Mouse (Mus musculus): ENCODE measurements at regions not wholly inside any gene's neighbourhood (a gene's known extent, or its start where the extent isn't known, plus 50 kb on each side); places are given as distances from the start of the nearest gene placed in this dataset.

DNA sequence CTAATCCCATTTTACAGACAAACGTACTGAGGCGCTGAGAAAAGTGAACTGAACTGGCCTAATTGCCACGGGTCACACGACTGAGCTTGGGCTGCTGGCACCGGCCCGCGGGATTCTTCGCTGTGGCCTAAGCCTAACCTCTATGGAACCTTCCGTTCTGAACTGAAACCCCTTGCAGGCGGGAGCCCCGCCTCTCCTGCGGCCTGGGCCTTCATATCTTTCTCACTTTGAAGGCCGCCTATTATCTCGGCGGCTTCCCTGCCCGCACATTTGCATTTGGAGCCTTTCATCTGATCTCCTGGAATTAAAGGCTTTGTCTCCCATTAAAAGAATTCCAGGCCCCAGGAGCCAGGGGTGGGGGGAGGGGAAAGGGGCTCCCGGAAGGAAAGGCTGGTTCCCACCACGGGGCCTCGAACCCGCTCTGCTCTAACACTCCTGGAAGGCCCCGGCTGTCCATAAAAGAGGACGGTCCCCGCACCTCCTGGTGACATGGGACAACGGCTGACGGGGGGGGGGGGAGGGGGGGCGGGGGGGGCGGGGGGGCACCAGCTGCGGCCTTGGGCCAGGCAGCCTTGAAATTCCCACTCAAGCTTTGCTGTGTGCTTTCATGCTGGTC is 122.9 kb upstream of the Pja1 start:
- no peak for DNase-seq (ENCODE audit: low spot score in 2 of 2)

DNA sequence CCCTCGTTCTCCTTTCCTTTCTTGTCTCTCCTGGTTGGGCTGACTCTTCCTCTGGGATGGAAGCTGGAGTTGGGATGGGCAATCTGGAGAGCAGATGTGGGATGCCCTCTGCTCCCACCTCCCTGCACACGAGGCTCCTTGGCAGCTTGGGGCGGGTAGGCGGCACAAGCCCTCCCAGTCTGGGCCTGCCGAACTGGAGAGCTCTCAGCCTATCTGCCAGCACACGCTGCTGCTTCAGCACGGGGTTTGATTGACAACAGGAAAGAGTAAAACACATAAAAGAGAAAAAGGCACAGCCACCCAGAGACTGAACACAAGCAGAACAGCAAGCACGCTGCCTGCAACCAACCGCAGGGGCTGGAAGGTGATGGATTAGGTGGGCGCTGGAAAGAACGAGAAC is 121.9 kb upstream of the Pja1 start:
- DNase-seq (ENCODE audit: low spot score in 2 of 2): no peak

DNA sequence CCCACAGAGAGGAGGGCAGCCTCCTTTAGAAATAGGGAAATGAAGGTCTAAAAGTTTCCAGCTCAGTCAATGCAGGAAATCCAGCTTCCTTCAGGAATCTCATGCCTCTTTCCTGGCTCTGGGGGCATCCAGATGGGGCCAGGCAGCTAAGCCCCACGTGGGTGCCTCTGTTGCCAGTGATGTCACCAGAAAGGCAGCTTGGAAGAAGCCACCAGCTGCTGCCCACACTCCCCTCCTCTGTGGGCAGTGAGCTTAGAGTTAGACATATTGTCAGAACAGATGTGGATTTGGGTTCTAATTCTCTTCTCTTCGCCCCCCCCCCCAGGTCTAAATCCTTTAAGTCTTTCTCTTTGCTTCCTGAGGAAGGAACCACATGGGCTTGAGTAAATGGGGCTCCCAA is 116.2 kb upstream of the Pja1 start:
- DNase-seq (ENCODE audit: low spot score in 2 of 2): no peak

DNA sequence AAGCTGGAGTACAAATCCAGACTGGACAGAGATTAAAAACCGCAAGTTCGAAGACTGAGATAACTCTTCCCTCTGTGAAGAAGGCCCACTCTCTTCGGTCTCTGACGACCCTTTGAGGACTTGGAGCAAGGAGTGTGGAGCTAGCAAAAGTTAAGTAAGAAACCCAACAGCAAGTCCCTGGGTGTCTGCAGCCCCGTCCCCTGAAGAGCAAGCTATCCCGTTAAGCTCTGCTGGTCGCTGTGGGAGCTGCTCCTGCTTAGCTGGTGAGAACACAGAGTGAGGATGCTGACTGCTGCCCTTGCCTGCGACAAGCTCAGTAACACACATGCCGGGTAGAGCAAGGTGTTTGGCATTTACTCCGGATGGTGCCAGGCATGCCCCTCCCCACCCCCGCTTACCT is 115.2 kb upstream of the Pja1 start:
- no peak for DNase-seq (ENCODE audit: low spot score in 2 of 2)

DNA sequence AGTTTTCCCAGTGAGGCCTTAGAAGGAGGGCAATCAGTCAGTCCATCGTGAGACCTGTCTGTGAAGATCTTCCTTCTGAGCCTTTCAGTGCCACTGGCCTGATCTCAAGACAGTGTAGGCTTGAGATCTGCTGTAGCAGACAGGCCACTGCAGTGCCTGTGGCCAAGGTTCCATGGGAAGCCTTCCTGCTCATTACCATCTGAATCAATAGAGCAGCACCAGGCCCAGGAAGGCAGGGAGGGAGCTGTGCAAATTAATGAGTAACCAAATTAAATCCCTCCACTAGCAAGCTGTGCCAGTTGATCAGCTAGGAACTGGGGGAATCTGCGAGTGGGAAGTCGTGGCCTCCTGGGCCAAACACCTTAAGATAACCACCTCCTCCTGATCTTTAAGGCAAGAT is 114.6 kb upstream of the Pja1 start:
- no peak for DNase-seq (ENCODE audit: low spot score in 2 of 2)

DNA sequence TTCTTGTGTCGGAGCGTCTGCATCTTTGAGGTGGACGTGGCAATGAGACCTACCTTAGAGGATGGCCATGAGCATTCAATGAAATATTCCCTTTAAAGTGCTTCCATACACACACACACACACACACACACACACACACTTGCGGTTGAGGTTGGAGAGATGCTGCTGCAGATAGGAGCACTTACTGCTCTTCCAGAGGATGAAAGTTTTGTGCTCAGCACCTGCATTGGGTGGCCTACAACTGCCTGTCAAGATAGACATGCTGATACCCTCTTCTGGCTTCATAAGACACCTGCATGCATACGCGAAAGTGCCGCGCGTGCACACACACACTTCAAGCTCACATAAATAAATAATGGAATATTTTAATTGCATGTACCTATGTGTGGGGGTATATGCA is 111.5 kb upstream of the Pja1 start:
- DNase-seq (ENCODE audit: low spot score in 2 of 2): no peak

DNA sequence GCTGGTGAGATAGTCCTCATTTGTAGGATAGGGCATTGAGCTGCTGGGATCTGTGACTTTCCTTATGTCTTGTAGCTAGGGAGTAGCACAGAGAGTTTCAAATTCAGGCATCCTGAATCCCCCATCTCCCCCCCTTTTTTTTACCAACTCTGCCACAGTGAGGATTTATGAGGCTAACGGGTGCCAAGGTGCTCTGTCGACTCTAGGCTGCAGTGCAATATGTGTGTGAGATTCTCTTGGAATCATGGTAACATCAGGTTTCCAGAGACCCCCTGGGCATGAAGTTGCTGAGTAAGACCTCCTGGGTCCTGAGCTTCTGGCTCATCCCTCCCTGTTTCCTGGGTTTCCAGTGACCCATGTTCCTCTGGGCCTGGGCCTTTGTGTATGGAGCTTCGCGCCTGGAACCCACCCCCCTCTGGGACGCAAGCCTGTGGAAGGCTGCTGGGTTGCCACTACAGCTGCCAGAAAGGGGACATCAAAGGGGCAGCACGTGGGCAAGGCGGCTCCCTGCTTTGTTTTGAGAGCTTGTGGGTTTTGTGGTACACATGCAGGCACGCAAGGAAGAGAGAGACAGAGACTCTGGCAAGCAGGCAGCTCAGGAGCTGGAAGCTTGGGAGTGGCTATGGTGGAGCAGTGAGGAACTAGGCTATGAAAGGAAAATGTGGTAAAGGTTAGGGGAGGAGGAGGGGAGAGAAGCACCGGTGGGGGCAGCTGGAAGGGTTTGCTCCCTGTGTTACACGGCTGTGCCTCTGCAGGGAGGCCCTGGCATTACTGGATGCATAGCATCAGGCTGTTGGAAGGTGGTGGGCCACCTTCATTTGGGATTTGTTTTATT is 110.8 kb upstream of the Pja1 start:
- no peak for DNase-seq (ENCODE audit: low spot score in 2 of 2)

DNA sequence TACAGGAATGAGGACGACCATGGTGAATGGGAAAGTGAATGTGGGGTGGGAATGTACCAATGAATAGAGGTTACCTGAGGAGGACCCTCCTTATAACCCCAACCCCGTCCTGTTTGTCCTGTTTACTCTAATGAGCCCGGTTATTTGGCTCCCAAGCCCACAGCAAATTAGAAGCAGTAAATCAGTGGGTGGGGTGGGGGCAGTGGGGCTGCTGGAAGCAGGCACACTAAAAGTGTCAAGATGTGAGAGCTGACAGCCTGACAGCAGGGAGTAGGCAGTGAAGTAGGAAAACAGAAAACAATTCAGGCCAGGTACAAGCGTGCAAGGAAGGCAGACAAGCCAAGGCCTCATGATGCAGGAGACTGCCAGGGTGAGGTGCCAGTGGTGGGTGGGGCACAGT is 108.1 kb upstream of the Pja1 start:
- no peak for DNase-seq (ENCODE audit: low spot score in 2 of 2)

DNA sequence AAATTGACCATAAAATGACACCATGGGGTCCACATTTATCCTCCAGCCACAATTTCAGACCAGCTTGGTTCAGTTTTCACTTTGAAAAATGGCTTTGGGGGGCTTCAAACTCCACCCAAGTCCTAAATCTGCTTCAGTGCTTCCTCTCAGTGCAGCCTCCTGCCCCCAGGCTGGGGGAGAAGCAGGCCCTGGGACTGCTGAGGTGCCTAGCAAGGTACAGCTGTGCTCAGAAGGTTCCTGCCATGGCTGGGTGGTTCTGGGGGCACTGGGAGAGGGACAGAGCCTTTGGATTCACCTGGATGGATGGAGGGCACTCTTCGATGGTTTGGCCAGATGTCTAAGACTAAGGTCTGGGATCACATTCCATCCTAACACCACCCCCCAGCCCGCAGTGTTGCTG is 107.7 kb upstream of the Pja1 start:
- no peak for DNase-seq (ENCODE audit: low spot score in 2 of 2)

DNA sequence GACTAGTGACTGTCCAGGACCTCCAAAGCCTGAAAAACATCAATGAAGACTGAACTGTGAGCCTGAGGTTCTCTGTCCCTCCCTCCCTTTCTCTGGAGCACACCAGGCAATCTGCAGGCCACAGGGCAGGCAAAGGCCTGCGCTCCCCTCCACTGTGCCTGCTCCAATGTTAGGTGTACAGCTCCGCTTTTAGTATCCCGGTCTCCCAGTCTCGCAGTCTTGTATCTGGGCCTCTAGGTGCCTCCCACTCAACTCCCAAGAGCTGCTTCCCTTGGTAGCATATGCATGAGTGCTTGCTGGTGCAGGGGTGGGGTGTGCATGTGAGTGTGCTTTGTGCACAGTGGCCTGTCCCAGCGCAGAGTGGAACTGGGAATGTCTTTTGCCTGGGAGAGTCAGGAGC is 104.0 kb upstream of the Pja1 start:
- DNase-seq (ENCODE audit: low spot score in 2 of 2): no peak

DNA sequence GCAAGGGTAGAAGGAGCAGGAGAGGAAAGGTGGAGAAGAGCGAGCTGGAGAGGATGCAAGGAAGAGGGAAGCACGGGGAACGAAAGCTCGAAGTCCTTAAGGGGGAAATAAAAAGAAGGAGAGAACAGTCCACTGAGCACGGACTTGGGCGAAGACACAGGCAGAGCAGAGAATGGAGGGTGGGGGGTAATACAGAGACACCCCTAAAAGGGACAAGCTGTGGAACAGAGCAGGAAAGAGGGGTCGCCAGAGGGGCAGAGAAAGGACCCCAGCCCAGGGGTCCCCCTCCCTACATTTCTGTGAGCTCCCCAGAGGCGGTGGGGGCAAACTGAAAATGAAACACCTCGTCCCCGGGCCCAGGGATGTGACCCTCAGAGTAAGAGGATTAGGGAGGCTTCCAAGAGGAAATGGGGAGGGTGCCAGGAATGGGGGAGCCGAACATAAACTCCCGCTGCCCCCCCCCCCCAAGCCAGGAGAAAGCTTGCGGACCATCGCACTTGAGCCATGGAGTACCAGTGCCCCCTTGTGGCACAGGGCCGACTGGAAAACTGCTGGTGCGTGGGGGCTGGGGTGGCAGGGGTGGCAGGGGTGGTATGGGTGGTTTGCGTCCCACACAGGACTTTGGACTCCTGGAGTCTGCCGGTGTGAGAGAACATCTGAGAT is 103.5 kb upstream of the Pja1 start:
- no peak for DNase-seq (ENCODE audit: low spot score in 2 of 2)

DNA sequence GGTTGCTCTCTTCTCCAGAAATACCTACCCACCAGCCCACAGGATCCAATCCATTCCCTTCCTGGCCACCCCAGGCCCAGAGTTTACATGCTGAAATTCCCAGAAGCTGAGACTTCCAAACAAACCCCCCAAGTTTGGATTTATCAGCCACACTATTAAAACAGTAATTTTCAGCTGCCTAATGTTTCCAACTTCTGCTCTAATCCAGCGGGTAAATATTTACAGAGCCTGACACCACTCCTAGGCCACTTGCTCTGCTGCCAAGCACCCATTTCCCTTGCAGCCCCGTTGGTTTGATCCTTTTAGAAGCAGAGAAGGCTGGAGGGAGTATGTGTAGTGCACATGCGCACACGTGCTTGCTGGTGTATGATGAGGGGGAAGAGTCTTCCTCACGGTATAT is 99.1 kb upstream of the Pja1 start:
- DNase-seq (ENCODE audit: low spot score in 2 of 2): no peak

DNA sequence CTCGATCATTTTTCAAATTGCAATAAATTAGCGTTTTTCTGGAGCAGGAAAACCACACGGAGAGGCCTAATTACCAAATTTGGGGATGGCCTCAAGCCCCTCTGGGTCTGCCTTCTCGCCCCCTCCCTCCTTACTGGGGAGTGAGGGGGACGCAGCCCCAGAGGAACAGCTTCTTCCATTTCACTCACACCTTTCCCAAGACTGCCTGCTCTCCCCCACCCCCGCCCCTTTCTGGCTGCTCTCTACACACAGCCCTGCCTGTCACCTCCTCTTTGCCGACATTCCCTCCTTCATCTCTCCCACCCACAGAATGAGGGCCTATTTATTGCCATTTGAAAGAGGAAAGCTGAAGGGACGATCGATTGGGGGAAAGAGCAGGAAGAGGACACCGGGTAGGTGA is 97.2 kb upstream of the Pja1 start:
- DNase-seq (ENCODE audit: low spot score in 2 of 2): no peak

DNA sequence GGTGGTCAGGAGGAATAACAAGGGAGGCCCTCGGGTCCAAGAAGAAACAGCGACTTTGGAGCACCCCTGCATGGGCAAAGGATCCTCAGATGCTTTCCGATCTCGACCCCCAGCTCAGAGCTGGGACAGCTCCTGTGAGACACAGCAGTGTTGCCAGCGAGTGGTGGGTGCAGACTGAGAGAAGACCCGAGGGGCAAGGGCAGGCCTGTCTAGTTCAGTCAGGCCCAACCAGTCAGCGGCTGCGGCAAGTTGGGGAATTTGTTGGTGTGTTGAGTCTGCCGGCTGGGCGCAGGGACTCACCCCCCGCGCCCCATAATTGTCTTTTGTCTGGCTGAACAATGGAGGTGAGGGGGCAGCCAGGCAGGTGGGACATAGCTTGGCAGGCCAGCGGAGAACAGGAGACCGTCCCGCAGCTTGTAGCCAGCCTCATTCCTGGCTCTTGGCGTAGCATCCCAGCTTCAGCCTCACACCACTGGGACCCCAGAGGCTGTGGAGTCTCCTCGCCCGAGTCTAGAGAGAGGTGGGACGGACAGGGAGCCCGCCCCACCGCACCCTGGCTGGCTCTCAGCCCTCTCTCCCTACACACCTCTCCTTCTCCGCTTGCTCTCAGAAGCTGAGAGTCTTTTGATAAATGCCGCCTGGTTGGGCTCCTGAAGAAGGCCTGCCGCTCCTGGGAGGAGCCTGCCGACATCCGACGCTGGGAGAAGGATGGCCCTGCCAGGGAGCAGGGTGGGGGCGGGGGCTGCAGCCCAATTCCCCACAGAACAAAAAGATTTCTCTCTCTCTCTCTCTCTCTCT is 96.5 kb upstream of the Pja1 start:
- DNase-seq (ENCODE audit: low spot score in 2 of 2): no peak

DNA sequence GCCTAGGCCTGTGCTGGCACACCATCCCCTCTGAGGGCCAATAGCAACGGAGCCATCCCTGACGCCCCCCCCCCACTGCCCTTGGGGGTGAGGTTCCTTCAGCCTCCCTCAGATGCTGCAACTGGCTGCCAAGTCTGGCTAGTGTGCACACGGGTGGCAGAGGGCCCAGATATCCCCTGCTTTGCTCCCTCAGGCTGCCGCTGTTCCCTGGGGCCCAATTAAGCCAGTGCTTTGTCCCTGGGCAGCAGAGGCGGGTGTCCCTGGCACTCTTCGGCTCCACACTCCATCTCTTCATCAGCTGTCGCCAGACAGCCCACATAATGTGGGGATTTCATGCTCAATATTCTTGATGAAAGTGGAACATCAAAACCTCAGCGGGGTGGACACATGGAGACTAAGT is 90.9 kb upstream of the Pja1 start:
- DNase-seq (ENCODE audit: low spot score in 2 of 2): no peak

DNA sequence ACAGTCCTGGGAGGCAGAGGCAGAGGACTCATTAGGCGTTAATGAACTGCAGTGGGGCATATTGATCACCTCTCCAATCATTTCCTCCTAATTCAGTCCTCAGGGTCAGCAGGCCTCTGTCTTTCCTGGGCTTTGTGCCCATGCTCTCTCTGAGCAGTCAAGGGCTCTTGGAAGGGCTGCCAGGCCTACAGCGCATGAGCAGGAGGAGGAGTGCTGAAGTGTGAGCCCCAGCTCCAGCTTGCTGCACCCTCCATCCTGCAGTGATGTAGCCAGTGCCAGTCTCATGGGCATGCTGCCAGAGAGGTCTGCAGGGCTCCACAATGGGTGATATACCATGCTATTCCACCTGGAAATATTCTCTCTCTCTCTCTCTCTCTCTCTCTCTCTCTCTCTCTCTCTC is 89.6 kb upstream of the Pja1 start:
- DNase-seq (ENCODE audit: low spot score in 2 of 2): no peak

DNA sequence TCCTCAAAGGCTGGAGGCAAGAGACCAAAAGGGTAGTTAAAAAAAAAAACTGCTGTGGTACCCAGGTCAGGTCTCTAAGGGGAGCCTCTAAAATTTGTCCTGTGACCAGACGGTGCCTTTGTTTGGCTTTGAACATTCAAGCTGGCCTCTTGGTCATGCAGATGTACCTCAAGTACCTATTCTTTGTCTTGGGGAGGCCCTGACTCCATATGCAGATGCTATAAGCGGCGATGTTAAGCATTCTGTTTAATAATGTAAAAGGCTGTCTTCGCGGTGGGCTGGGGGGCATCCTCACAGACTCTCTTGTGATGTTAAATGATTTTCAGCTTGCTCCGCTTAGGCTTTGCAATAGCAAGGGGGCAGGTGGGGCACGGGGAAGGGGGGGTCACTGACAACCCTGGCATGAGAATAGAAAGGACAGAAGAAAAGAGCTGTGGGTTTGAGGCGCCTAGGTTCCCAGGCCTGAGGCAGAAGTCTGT is 85.8 kb upstream of the Pja1 start:
- no peak for DNase-seq (ENCODE audit: low spot score in 2 of 2)

DNA sequence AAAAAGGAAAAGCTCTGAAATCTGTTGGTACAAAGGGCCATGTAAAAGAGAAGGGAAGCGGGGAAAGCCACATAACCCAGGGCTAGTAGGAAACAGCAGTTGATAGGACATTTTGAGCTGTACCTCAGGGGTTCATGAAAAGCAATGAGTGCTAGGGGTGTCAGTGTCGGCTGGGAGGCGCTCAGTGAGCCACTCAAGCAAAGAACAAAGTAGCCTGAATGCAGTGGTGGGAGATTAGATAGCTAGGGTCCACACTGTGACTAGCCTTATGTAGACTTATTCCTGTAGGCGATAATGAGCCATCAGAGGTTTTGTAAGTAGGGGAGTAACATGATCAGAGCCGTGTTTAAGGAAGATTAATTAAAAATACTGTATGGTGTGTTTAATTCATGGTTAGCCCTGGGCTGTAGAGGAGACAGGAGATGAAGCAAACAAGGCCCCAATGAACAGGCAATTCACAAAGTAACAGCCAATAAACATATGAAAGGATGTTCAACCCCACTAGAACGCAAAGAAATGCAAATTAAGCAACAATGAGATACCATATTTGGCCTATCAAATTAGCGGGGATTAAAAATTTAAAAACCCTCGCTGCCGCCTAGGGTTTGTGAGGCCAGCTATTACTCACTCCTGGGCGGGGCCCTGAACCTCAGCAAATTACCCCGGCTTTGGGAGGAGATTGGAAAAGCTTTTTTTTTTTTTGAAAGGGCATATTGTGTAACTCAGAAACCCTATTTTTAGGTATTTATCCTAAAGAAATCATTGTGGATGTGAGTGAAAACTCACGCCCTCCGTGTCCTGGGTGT is 85.1 kb upstream of the Pja1 start:
- DNase-seq (ENCODE audit: low spot score in 2 of 2): no peak

DNA sequence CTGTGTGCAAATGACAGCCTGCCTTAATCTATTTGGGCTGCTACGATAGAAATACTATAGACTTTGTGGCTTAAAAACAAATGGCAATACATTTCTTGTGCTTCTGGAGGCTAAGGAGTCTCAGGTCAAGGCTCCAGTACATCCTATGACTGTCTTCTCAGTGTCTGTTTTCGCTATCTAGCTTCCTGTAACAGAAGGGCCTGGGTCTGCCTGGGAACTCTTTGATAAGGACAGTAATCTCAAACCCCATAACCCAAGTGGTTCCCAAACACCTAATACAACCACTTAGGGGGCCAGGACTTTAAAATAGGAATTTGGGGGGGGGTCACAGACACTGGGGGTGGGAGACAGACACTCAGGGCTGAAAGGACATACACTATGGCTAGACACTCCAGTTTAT is 81.7 kb upstream of the Pja1 start:
- DNase-seq (ENCODE audit: low spot score in 2 of 2): no peak

DNA sequence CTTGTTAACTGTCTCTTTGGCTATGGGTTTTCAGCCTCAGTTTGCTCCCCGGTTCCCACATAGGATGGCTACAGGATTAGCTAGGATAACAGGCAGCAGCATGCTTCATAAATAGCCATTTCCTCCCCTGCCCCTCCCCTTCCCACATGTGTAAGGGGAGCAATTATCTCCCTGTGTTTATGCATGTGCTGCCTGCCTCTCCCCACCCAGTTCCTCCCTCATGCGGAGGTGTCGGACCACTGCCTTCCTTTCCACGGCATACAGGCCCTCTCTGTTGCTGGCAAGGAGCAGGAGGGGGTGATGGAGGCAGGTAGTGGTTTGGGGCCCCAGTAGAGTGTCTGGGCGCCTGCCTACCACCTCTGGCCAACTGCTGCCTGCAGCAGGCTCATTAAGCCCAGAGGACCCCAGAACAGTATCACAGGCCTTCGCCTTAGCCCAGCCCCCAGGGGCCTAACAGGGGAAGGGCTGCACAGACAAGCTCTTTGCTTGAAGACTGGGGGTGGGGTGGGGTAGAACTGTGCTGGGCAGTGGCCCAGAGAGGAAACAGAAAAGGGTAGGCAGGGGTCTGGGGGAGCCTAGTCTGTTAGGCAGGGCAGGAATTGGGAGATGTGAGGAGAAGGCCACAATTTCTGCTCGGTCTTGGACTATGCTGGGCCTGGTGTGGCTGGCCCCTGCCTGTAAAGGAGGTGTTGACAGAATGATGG is 79.1 kb upstream of the Pja1 start:
- no peak for DNase-seq (ENCODE audit: low spot score in 2 of 2)

Data from gastrocnemius, adult 8-10 months (tissue).